Mouse (Mus musculus): ENCODE measurements at regions not wholly inside any gene's neighbourhood (a gene's known extent, or its start where the extent isn't known, plus 50 kb on each side); places are given as distances from the start of the nearest gene placed in this dataset.

DNA sequence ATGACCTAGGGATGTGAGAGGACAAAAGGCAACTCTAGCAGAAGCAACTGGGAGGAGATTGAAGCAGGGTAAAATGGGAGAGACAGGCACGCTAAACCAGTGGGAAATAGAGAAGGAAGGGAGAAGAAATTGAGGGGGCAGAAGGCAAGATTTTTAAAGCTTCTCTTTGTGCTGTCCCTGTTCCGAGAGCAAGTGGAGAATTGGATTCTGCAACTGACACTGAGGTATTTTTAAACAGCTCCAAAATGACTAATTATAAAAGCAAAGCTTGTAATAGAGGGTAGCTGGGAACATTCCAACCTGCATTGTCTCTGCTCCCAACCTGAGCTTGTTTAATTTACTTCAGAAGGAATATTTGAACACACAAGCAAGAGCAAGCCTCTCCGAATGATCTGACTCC is 460.7 kb upstream of the Mgmt start:
- no peak for DNase-seq (ENCODE audit: low spot score)

DNA sequence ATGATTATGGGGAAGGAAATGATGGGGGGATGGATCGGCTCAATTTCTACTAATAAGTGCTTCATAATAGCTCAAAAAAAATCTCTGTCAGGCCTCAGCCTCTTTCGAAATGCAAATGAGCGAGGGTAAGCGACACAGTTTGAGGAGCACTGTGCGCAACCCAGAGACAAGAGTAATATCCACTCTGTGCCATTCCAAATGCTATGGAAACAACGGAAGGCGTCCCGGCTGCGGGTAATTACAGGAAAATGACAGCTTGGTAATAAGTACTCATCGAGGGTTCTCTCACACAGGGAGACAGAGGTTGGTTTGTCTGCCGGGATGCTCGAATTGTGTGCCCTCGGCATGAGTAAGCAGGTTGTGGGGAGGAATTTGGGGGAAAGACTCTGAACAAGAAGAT is 459.9 kb upstream of the Mgmt start:
- DNase-seq (ENCODE audit: low spot score) = peak; percentile 10

DNA sequence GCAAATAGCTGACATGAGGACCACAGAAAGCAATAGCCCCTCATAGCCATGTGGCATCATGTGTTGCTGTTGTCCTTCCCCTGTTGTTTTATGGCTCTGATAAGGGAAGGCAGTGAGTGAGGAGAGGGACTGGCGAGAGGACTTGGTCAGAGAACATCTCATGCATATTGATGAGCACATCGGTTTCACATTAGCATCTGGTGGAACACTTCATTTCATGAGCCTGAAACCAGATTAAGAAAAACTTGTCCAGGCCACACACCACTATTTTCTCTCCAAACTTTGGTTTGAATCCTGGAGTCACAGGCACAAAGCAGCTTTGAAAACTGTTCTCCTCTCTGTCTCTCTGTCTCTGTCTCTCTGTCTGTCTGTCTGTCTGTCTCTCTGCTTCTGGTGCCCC is 451.0 kb upstream of the Mgmt start:
- no peak for DNase-seq (ENCODE audit: low spot score)

DNA sequence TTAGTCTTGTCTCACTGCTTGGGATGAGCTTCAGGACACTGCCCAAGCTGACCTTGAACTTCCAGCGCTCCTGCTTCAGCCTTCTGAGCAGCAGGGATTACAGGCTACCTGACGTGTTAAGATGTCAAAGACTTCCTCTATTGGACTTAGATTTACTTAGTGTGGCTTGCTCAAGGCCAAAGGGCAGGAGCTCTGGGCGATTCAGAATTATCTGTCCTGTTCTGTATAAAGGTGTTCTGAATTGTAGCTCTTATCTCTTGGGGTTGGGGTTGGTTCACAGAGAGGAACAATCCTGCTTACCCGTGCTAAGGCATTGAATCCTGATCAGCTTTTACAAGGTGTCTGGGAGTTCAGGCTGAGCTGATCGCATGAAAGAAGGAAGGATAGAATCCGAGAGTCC is 449.3 kb upstream of the Mgmt start:
- DNase-seq (ENCODE audit: low spot score) = no peak

DNA sequence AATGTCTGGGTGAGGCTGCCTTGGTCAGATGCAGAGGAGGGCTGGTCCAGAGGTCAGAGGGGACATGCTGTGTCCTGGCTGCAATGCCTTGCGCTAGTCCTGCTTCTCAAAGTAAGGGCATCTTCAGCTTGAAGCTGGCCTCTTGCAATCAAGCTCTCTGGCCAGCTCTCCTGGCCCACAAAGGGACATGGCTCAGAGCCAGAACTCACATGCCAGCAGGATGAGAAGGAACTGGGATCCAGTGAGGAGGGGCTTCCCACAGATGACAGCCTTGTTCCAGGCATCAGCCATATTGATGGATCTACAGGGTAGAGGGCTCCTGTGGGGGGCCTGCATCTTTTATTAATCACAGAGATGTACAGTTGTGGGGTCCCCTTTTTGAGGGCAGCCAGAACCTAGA is 445.1 kb upstream of the Mgmt start:
- DNase-seq (ENCODE audit: low spot score) = no peak

DNA sequence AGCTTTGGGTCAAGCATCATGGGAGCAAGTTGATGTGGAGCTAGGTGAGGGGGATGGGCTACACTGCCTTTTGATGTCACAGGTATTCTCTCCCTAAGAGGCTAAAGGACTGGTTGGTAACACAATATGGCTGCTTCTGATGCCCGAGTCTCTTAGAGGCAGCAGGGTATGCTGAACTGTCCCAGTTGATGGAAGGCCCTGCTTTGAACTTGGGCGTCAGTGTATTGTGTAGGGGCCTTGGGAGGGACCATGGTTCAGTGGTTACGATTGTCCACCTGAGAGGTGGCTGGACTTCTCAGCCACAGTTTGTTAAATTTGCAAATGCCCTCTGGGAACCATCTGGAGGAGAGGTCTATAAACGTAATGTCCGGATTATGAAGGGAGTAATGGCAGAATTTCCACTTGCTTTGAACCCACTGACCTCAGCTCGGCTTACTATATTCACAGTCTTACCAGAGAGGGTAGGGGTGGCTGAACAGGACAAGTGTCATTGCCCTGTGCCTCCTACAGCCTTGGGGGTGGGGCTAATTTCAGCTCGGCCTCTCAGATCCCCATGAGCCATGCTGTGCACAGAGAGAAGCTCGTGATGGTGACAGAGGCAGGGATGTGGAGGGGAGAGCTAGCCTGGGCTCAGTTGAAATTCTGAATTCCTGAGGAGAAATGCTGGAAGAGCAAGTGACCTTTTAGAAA is 442.6 kb upstream of the Mgmt start:
- no peak for DNase-seq (ENCODE audit: low spot score)

DNA sequence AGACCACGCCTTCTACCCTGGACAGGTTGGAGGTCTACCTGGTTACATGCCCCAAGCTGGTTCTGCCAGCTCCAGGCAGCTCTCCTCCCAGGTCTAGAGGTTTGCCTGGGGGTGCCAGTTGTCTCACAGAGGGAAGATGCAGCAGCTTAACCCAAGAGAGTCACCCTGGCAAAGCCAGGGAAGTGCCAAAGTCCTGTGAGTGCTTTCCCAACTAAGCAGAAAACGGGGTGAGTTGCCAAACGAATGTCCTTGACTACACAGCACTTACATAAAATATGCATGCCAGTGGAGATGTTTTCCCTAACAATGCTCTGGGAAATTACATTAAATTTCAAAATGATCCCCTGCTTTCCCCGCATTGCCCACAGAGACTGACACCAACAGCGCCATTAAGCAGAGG is 441.9 kb upstream of the Mgmt start:
- no peak for DNase-seq (ENCODE audit: low spot score)

DNA sequence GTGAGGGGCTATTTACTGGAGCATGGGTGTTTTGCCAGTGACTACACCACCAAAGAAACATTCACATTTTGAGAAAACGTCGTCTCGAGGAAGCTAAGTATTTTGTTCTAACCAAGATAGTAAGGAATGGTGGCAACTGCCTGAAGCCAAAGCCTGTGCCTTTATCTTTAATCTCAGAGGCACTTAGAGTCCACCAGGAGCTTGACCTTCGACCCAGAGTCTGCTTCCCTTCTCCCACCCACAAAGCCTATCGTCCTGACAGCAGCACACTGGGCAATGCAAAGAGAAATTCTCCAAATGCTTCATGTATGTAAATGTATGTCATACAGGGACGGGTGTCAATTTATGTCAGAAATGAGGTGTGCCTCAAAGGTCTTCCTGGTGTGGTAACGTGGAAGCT is 437.2 kb upstream of the Mgmt start:
- no peak for DNase-seq (ENCODE audit: low spot score)

DNA sequence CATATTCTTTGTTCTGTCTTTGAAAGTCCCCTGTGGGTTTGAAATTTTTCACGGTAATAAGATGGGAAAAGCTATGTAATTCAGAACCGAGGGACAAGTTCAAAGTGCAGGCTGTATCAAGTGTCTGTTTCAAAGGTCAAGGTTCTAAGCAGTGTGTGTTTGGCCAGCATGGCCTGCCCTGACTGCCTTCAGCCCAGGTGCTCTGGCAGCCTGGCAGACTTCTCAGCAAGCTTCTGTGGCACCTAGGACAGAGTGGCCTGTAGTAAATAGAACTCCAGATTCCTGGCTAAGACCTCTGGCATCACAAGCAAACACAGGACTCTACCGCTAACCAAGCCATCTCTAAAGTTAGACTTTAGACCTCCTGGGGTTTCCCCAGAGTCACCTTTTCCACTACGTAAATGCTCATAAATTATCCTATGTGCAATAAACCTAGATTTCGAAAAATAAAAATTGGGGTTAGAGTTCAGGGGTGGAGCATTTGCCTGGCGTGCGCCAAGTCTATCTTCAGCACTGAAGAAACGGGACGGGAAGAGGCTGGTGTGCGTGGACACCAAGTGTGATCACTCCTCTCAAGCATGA is 436.5 kb upstream of the Mgmt start:
- no peak for DNase-seq (ENCODE audit: low spot score)

DNA sequence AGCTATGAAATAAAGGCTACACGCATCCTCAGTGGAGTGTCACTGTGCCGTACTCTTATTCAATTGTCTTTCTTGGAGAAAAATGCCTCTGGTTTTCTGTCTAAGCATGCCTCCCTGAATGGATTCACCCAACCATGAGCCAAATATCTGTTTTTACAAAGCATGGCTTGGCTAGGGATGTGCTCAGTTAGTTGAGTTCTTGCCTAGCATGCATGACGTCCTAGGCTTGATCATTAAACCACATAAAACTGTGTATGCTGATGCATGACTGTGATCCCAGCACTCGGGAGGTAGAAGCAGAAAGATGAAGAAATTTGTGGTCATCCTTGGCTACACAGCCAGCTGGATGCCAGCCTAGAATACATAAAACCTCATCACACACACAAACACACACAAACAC is 417.3 kb upstream of the Mgmt start:
- DNase-seq (ENCODE audit: low spot score) = no peak

DNA sequence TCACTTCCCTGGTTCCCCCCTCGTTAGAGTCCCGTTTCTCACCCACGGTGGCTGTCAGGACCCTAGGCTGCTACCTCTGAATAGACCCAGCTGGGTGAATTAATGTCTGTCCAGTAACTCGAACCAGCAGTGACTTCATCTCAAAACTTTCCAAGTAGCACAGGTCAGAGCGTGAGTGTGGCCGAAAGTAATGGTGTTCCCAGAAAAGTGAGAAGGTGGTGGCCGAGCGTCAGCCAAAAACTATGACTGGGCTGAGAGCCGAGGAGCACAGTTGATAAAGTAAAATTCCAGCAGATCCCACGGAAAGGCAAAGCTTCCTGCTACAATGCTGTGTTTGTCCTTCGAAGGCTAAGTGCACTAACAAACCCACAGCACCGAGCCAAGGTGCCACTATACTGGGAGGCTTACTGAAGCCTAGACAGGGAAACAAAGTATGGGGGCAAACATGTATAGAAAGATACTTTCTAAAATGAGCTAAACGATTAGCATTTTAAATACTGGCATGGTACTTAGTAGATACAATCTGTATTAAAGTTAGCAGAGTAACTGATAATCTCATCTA is 413.7 kb upstream of the Mgmt start:
- DNase-seq (ENCODE audit: low spot score) = no peak

DNA sequence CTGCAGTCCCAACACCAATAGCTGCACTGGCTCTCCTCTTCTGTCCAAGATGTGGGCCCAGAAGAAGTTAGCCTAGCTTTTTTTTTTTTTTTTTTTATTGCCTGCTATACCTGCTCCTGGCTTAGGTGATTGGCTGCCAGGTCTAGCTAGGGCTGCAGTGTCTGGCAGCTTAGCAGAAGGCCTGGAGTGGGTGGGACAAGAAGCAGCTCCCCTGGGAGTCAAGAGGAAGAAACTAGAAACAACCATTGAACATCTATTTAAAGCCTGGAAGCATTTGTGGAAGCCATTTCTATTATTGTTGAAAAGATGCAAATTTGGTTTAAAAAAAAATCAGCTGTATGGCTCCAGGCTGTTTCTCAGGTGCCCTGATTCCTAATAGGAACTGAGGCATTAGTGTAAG is 411.2 kb upstream of the Mgmt start:
- DNase-seq (ENCODE audit: low spot score) = no peak

DNA sequence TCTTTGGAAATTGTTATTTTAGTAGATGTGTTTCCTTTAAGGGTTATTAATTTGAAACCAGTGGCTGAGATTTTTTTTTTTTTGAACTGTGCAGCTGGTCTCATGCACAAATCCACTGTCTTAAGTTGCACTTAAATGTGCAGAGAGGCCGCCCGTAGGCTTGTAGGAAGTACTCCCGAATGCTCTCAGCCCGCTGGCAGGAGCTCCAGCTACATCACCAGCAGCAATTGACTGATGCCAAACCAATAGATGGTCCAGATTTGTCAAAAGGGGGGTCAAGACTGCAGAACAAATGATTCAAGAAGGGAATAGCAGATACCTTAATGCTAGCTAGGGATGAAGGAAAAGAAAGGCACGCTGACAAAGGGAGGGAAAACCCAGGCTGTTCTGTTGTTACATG is 406.9 kb upstream of the Mgmt start:
- no peak for DNase-seq (ENCODE audit: low spot score)

DNA sequence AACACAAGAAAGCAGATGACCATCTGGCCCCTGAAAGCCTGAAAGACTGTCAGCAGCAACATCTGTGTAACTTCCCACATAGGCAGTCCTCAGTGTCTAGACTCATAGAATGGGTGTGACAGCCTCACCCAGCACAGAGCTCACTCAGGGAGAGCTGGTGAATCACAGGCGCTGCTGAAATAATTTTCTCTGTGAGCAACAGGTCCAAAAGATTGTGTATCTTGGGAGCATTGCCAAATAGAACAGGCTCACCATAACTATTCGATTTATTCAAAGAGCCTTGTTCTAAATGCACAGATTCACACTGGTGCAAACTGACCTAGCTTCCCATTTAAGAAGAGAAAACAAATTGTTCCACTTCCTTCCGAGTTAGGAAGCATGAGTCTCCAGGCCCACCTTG is 399.6 kb upstream of the Mgmt start:
- no peak for DNase-seq (ENCODE audit: low spot score)

DNA sequence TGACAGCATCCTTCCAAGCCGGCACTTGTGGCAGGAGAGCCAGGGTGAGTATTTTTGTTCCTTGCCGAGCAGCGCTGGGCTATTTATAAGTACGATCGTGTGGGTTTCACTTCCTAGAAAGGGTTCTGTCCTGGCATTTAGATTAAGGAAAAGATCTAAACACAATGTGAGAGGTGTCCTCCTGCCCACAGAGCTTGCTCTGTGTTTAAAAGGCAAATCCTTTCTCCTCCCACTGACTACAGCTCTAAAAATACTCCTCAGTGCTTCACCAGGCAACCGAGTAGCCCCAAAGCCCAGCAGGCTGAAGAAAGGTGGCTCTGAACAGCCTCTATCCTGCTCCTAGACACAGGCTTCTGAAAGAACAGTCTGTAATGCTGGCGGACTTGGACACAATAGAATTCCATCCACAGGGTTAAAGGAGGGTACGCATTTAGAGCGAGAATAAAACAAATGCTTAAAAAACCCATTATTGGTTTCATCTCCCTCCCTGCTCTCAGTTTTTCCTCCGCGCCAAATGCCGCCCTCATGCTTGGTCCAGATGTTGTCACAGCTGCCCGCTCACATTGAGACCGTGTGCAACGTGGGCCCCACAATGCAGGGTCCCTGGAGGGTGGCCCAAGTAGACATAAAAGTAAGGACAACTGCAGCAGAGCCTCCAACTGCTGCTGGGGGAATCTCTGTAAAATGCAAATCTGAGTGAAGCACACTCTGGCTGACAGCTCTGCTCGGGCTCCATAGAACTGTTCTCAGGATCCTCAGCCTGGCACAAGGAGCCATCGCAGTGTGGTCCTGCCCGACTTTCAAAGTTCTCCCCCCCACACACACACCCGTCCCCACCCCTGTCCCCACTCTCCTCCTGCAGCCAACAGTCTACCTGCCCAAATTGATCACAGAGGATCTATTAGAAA is 397.8 kb upstream of the Mgmt start:
- peak; percentile 19 for DNase-seq (ENCODE audit: low spot score)

DNA sequence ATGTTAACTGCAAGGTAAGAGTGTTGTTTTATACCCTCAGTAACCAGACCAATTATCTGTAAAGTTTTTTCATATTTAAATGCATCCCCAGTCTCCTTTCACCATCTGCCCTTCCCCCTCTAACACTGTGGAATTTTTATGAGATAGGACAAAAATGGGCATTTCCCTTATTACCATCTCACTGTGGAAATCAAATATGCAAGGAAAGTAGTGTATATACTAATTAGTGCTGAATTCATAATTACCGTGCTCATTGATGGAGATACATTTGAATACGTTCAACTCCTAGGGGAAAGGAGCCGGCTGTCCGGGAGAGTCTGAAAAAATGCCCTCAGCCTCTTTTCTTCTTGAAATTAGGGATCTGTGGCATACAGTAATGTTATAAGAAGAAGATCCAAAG is 394.4 kb upstream of the Mgmt start:
- DNase-seq (ENCODE audit: low spot score) = no peak

DNA sequence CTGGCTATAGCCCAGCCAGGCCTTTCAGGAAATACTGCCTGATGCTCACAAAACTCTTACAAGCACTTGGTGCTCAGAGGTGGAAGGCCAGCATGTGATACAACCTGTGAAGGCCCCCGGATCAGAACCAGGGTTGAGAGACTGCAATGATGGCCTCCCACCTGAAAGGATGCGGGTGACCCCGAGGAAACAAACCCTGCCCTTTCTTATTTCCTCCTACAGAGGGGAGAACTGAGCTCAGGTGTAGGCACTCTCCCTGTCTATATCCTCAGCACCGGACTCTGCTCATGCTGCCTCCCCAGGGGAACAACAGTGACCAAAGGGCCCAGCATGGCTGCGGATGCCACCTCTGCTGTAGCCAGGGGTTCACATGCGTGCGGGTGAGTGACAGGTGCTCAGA is 393.3 kb upstream of the Mgmt start:
- no peak for DNase-seq (ENCODE audit: low spot score)

DNA sequence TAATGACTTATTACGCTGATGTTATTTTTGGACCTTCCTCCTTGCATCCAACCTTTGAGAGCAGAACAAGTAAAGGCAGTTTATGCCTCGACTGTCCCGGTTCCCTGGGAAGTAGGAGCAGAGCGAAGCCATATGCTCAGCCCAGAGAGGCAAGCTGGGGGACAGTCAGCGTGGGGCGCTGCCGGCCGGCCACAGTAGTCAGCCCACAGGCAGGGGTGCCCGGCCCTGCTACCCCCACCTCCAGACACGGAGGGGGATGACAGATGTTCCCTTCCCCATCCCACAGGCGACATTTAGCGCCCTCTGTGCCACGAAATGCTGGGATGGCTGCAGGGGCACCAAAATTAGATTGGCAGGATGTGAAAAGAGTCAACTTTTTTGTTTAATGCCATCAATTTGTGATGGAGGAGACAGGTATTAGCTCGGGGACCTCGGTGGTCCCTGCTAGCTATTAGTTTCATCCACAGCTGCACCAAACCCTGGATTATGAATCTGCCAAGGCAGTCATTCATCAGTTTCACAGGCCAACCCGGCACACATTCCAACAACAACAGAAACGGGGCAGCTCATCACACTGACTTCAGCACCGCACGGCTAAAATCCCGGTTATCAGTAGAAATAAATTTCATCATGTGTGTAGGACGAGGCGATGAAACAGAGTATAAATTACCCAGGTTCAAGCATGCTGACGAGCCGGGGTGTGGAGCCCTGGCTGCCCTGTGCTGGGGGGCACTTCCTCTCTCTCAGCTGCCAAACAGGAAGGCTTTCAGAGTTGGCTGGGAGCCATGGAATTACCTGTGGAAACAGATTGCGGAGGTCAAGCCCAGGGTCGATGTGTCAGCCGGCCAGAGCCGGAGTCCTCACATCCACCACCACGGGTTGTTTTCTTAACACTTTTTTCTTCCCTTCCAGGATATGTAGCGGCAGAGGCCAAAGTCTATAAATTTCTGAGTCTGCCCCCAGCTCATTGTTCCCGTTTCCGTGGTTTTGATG is 392.3 kb upstream of the Mgmt start:
- no peak for DNase-seq (ENCODE audit: low spot score)

DNA sequence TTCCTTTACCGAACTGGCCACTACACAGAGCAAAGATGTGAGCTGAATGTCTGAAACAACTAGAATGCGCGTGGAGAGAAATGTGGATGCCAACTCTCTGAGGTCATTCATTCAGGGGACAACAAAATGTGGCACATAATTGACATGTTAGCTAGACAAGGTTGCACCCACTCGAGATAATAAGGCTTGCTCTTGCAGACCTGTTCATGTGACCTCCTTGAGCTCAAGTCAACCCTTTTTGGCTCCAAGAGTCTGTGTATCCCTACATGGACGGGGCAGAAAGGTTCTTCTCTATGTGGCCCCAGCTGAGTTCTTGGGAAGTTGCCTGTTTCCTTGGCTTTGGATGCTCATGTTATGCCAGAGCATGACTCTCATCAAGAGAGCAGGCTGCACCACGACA is 383.0 kb upstream of the Mgmt start:
- no peak for DNase-seq (ENCODE audit: low spot score)

DNA sequence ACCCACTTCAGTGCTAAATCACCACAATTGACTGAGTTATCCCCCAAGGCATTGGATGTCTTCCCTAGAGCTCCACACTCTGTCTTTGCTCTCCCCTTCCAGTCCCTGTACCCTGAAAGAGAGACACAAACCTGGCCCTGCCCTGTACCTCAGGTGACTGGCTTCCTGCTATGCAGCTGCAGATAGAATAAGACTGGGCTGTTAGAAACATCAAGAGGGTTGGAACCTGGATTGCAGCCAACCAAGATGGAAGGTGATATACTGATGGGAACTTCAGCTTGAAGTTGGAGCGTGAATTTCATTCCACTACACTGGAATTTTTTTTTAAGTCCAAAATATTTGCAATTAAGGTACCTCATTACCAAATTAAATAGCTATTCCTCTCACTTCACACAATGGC is 379.0 kb upstream of the Mgmt start:
- no peak for DNase-seq (ENCODE audit: low spot score)

DNA sequence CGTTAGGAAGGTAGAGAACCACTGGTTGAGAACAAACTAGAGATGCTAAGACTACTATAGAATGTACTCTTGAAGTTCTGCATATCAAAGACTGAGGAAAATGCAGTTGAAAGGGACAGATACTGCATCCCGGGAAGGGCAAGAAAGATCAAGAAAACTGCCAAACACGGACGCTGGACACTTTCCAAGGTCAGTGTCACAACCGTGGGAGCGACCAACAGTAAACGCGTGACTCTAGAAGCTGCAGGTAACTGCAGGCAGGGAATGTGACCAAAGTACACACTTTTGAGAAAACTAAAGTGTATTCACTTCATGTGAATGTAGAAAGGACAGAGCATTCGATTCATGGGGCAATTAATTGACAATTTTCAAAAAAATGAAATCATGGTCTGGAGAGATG is 368.6 kb upstream of the Mgmt start:
- no peak for DNase-seq (ENCODE audit: low spot score)

Data from layer of hippocampus, adult 11-12 months (tissue).